In the genomic region with DNA sequence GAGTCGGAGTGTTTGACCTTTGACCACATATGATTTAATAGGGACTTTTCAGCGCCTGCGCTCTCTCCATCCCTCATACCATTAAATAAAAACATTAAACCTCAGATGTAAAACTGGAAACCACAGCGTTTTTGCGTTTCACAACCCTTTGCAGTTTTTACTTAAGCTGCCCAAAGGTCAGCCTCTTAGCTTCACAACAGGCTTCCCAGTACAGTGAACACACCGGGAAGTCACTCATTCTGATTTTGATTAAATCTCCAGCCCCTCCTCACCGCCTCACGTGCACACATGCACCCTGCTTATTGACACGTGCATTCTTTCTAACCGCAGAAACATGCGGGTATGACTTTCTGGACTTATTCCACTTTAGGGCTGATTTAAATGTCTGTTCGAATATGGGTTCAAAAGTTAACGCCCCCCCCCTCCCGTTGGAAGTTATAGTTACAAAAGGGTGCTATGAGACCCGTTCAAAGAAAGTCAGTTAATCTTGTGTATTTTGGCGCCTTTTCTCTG, we compare ENCODE assay signal across 8 mouse cellular contexts.
DNase-seq lines count a peak whose midpoint lies in the region; ATAC-seq and TF ChIP-seq lines count a peak whose summit lies in the region.

No protein-coding gene starts in this region.

- TF ChIP-seq CTCF in cortical plate, adult 2 months (IDR thresholded peaks at IDR 0.05; ENCODE audit: extremely low read depth, insufficient read depth, low read length) = no peak

- ATAC-seq in hindbrain, embryonic 13.5 days (ENCODE audit: low FRiP score) = no peak
- ATAC-seq in liver, embryonic 12.5 days = no peak
- ATAC-seq in stomach, embryonic 15.5 days (ENCODE audit: insufficient read depth, low FRiP score, low read depth) = no peak
- ATAC-seq in frontal cortex, adult (ENCODE audit: low TSS enrichment) = no peak

- H3K4me2 ChIP-seq in hindbrain, embryonic 13.5 days = peak overlapping the region; percentile 94
- peak overlapping the region; percentile 83 for H3K4me2 ChIP-seq in liver, embryonic 12.5 days
- H3K4me2 ChIP-seq in stomach, embryonic 15.5 days = peak overlapping the region; percentile 73

- H3K27ac ChIP-seq in cortical plate, adult 2 months (ENCODE audit: insufficient read depth, low read length) = peak overlapping the region; percentile 60
- H3K27ac ChIP-seq in hindbrain, embryonic 13.5 days = peak overlapping the region; percentile 92
- peak overlapping the region; percentile 66; the same call in 1 of the 2 replicates for H3K27ac ChIP-seq in liver, embryonic 12.5 days
- H3K27ac ChIP-seq in stomach, embryonic 15.5 days = peak overlapping the region; percentile 95

- peak overlapping the region; percentile 8; the same call in 1 of the 2 replicates for H3K4me3 ChIP-seq in cortical plate, adult 2 months (ENCODE audit: insufficient read depth, low read length)
- peak overlapping the region; percentile 51 for H3K4me3 ChIP-seq in hindbrain, embryonic 13.5 days
- no peak overlapping the region for H3K4me3 ChIP-seq in liver, embryonic 12.5 days
- peak overlapping the region; percentile 25 for H3K4me3 ChIP-seq in stomach, embryonic 15.5 days (replicated peaks)

- no peak for TF ChIP-seq POLR2A in cortical plate, adult 2 months (IDR thresholded peaks at IDR 0.05; ENCODE audit: extremely low read depth, insufficient read depth, low read length)

- peak overlapping the region; percentile 56 for H3K9ac ChIP-seq in hindbrain, embryonic 13.5 days
- 0 out of 2 replicates have a peak overlapping the region, but pooled peaks have one; percentile 35 for H3K9ac ChIP-seq in liver, embryonic 12.5 days
- peak overlapping the region; percentile 20; the same call in 1 of the 2 replicates for H3K9ac ChIP-seq in stomach, embryonic 15.5 days

- H3K9me3 ChIP-seq in hindbrain, embryonic 13.5 days = no peaks in the 10 kb centered on the region
- H3K9me3 ChIP-seq in liver, embryonic 12.5 days (replicated peaks) = no peaks in the 10 kb centered on the region
- no peaks in the 10 kb centered on the region for H3K9me3 ChIP-seq in stomach, embryonic 15.5 days

- no peaks in the 10 kb centered on the region for H3K36me3 ChIP-seq in hindbrain, embryonic 13.5 days
- no peaks in the 10 kb centered on the region for H3K36me3 ChIP-seq in liver, embryonic 12.5 days
- H3K36me3 ChIP-seq in stomach, embryonic 15.5 days = no peaks in the 10 kb centered on the region

- DNase-seq in adrenal gland, adult 2 months = peak; percentile 67
- DNase-seq in adrenal gland, adult 8-10 months = no peak
- DNase-seq in ovary, postnatal 36 days (ENCODE audit: low spot score) = no peak

- no peaks in the 10 kb centered on the region for H3K4me1 ChIP-seq in cortical plate, adult 2 months (ENCODE audit: control insufficient read depth, insufficient read depth, low read length)
- peaks cover 34% of the 10 kb centered on the region for H3K4me1 ChIP-seq in hindbrain, embryonic 13.5 days (replicated peaks)
- peaks cover 25% of the 10 kb centered on the region for H3K4me1 ChIP-seq in liver, embryonic 12.5 days
- peaks cover 10% of the 10 kb centered on the region; the same call in 1 of the 2 replicates for H3K4me1 ChIP-seq in stomach, embryonic 15.5 days

- H3K27me3 ChIP-seq in hindbrain, embryonic 13.5 days = 0 out of 2 replicates have a peak, but pooled peaks cover 2% of the 10 kb centered on the region
- H3K27me3 ChIP-seq in liver, embryonic 12.5 days (replicated peaks) = peaks cover 80% of the 10 kb centered on the region
- no peaks in the 10 kb centered on the region for H3K27me3 ChIP-seq in stomach, embryonic 15.5 days (replicated peaks)

- 4% methylated on average over 16 of the region's 16 CpGs for WGBS in hindbrain, embryonic 13.5 days
- 12% methylated on average over 16 of the region's 16 CpGs for WGBS in liver, embryonic 12.5 days (ENCODE audit: insufficient replicate concordance)
- 8% methylated on average over 16 of the region's 16 CpGs for WGBS in stomach, embryonic 15.5 days
